Mouse (Mus musculus) ES-Bruce4 (cell line): ENCODE data around the gene Ruvbl2.

ENCODE experiments used
- CTCF ChIP-seq: IDR thresholded peaks from one replicate; pipeline ENCODE4 v1.8.1; 2011; ENCODE audit warnings: low read depth, low read length
- POLR2A ChIP-seq: IDR thresholded peaks from one replicate; pipeline ENCODE4 v1.8.1; 2011; ENCODE audit warnings: low read length; ENCODE audit not compliant: insufficient read depth

- TF ChIP-seq POLR2A (no peak), CTCF (no peak)
Observed at GRCm38 (mm10) chr7:45462325-45462724, 24.4 kb upstream of the Ruvbl2 start.
